Mouse (Mus musculus) kidney, embryonic 16.5 days (tissue): Measurements from ENCODE around the gene Maml2. TPM values are rescaled to one million over a fixed set of nuclear protein-coding genes. Genes with fewer than 3 reads are reported as not detected.
A peak's percentile ranks its signal among the peaks of the same experiment; 100 is the strongest.

Experiments used
- ATAC-seq: fragments of 200-750 bp; cut with Nextera tagmentation; 2 replicates; pipeline ENCODE4 v1.8.0; 2017; ENCODE audit warnings: moderate TSS enrichment; ENCODE audit not compliant: low FRiP score, low TSS enrichment
- H3K27ac ChIP-seq: fragments of 300-500 bp; sonication (generic); 2 replicates; pipeline ENCODE4 v1.5.1; 2014; ENCODE audit warnings: low read length
- H3K27me3 ChIP-seq: fragments of 300-500 bp; sonication (generic); 2 replicates; pipeline ENCODE4 v1.6.1; 2014; ENCODE audit warnings: low read length, control low read depth, mixed read lengths; ENCODE audit not compliant: insufficient read depth
- H3K36me3 ChIP-seq: fragments of 300-500 bp; sonication (generic); 2 replicates; pipeline ENCODE4 v1.6.1; 2014; ENCODE audit warnings: low read length, control low read depth, mixed read lengths; ENCODE audit not compliant: insufficient read depth
- H3K4me1 ChIP-seq: fragments of 300-500 bp; sonication (generic); 2 replicates; pipeline ENCODE4 v1.6.1; 2014; ENCODE audit warnings: low read length, control low read depth, mixed read lengths; ENCODE audit not compliant: insufficient read depth
- H3K4me2 ChIP-seq: fragments of 300-500 bp; sonication (generic); replicated peaks from 2 replicates; pipeline ENCODE4 v1.6.1; 2014; ENCODE audit warnings: low read depth, low read length
- H3K4me3 ChIP-seq: fragments of 300-500 bp; sonication (generic); 2 replicates; pipeline ENCODE4 v1.5.1; 2014; ENCODE audit warnings: mild to moderate bottlenecking, low read length
- H3K9ac ChIP-seq: fragments of 300-500 bp; sonication (generic); replicated peaks from 2 replicates; pipeline ENCODE4 v1.6.1; 2014; ENCODE audit warnings: low read length
- H3K9me3 ChIP-seq: fragments of 300-500 bp; sonication (generic); 2 replicates; pipeline ENCODE4 v1.6.1; 2016; ENCODE audit warnings: low read length, control low read depth
- WGBS: fragments of 180-500 bp; shearing (Covaris S2); extraction: QIAGEN DNeasy Blood & Tissue Kit; methylation state at CpG from one replicate; pipeline ENCODE4 v1.1.7; 2014; 5-methylcytosine and 5-hydroxymethylcytosine counted together
- polyA plus RNA-seq: library from polyadenylated mRNA; unstranded; fragments of >200 nt; fragmentation: Nextera tagmentation; extraction: Ambion mirVana; gene quantifications from 2 replicates; pipeline ENCODE4 v1.2.1, GENCODE M21; 2015

Maml2 gene
- polyA plus RNA-seq, 1 experiment from 2014 or later = 10.0 TPM

DNA sequence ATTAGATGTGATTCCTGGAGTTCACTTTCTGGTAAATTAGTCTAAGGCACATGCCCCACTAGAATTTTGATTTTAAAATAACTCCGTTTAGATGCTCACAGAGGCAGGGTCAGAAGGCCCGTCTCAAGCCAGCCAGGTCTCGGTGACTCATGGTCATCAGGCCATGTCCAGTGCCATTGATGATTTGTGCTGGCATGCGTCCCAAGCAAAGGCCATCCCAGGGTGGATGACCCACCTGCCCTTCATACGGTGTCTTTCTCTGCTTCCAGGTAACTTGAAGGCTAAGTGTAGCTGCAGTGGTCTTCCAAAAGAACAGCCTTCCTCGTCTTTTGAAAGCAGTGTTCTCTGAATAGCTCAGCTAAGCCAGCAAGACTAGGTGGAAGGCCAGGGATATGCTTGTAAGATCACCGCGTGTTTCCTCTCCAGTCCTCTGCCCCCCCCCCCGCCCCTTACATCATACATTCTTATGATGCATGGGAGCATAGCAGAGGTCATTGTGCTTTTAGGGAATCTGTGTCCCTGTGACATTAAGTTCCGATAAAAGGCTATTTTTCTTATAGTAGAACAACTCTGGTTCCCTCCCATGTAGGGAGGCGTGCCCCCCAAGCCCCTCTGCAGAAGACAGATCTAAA, 235.4 kb downstream of the Maml2 start:
- peaks cover 9% of the 10 kb centered on the region for H3K9me3 ChIP-seq
- 0 out of 2 replicates have a peak, but pooled peaks have one; percentile 35 for ATAC-seq
- 42% methylated on average over 11 of the region's 11 CpGs for WGBS

GRCm38 (mm10) chr9:13535803-13536202, 238.0 kb downstream of the Maml2 start:
- Histone ChIP-seq H3K4me1 (peaks cover 42% of the 10 kb centered on the region), H3K4me2 (no peak overlapping the region), H3K9ac (no peak overlapping the region), H3K27me3 (no peaks in the 10 kb centered on the region), H3K27ac (peak overlapping the region; percentile 4; the same call in 1 of the 2 replicates), H3K36me3 (0 out of 2 replicates have a peak, but pooled peaks cover 2% of the 10 kb centered on the region), H3K9me3 (peaks cover 9% of the 10 kb centered on the region), H3K4me3 (no peak overlapping the region)
- 69% methylated on average over 5 of the region's 5 CpGs for WGBS
- ATAC-seq = no peak

More for the DNA sequence above, 235.4 kb downstream of the Maml2 start:
- Histone ChIP-seq H3K4me2 (no peak overlapping the region), H3K4me1 (peaks cover 34% of the 10 kb centered on the region), H3K36me3 (0 out of 2 replicates have a peak, but pooled peaks cover 2% of the 10 kb centered on the region), H3K27me3 (no peaks in the 10 kb centered on the region), H3K9ac (no peak overlapping the region), H3K27ac (peak overlapping the region; percentile 22; the same call in 1 of the 2 replicates), H3K4me3 (no peak overlapping the region)

GRCm38 (mm10) chr9:13536419-13537261, 238.9 kb downstream of the Maml2 start:
- H3K27ac ChIP-seq = peak overlapping the region; percentile 48
- peaks cover 38% of the 10 kb centered on the region for H3K4me1 ChIP-seq
- no peak overlapping the region for H3K4me3 ChIP-seq
- H3K9me3 ChIP-seq = peaks cover 9% of the 10 kb centered on the region
- peak; percentile 29; the same call in 1 of the 2 replicates for ATAC-seq
- H3K9ac ChIP-seq = no peak overlapping the region
- H3K36me3 ChIP-seq = 0 out of 2 replicates have a peak, but pooled peaks cover 2% of the 10 kb centered on the region
- no peaks in the 10 kb centered on the region for H3K27me3 ChIP-seq
- peak overlapping the region; percentile 29; the same call in 1 of the 2 replicates for H3K4me2 ChIP-seq
- 36% methylated on average over 12 of the region's 12 CpGs for WGBS

GRCm38 (mm10) chr9:13538200-13538599, 240.4 kb downstream of the Maml2 start:
- H3K4me1 ChIP-seq = peaks cover 38% of the 10 kb centered on the region
- H3K27me3 ChIP-seq = no peaks in the 10 kb centered on the region
- no peak overlapping the region for H3K9ac ChIP-seq
- H3K9me3 ChIP-seq = peaks cover 9% of the 10 kb centered on the region
- no peak overlapping the region for H3K4me2 ChIP-seq
- H3K27ac ChIP-seq = no peak overlapping the region
- no peak for ATAC-seq
- 0 out of 2 replicates have a peak, but pooled peaks cover 2% of the 10 kb centered on the region for H3K36me3 ChIP-seq
- WGBS = 63% methylated on average over 7 of the region's 7 CpGs
- H3K4me3 ChIP-seq = no peak overlapping the region

DNA sequence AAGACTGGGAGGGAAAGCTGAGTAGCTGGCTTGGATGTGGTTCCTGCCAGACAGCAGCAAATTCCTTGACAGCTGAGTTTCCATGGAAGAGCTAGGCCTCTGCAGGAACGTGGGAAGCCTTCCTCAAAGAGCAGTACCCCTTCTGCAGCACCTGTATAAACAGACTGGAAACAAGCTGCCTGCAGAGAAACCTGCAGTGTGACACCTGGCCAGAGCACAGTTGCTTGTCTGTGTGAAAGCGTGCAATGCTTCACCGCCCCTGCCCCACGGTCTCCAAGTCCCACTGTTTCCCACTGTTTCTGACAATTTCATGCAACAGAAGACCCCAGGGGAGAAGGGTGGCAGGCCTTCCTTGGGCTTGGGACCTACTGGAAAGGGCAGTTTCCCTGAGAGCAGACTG, 241.8 kb downstream of the Maml2 start:
- Histone ChIP-seq H3K9ac (no peak overlapping the region), H3K27ac (peak overlapping the region; percentile 35; the same call in 1 of the 2 replicates), H3K4me2 (no peak overlapping the region), H3K4me3 (no peak overlapping the region), H3K27me3 (no peaks in the 10 kb centered on the region), H3K9me3 (peaks cover 4% of the 10 kb centered on the region; the same call in 1 of the 2 replicates), H3K4me1 (peaks cover 34% of the 10 kb centered on the region), H3K36me3 (0 out of 2 replicates have a peak, but pooled peaks cover 2% of the 10 kb centered on the region)
- ATAC-seq = peak; percentile 79
- WGBS = 35% methylated on average over 4 of the region's 4 CpGs

- H3K4me1 ChIP-seq = peaks cover 34% of the 10 kb centered on the region
- ATAC-seq = no peak
- H3K36me3 ChIP-seq = no peaks in the 10 kb centered on the region
- no peak overlapping the region for H3K4me3 ChIP-seq
- H3K4me2 ChIP-seq = no peak overlapping the region
- H3K27ac ChIP-seq = peak overlapping the region; percentile 42; the same call in 1 of the 2 replicates
- 92% methylated on average over 2 of the region's 2 CpGs for WGBS
- H3K9me3 ChIP-seq = no peaks in the 10 kb centered on the region
- no peaks in the 10 kb centered on the region for H3K27me3 ChIP-seq
- no peak overlapping the region for H3K9ac ChIP-seq
Observed at GRCm38 (mm10) chr9:13540227-13540626, 242.5 kb downstream of the Maml2 start.

GRCm38 (mm10) chr9:13540781-13541180, 243.0 kb downstream of the Maml2 start:
- no peak overlapping the region for H3K9ac ChIP-seq
- H3K36me3 ChIP-seq = no peaks in the 10 kb centered on the region
- no peak overlapping the region; the same call in 1 of the 2 replicates for H3K27ac ChIP-seq
- H3K4me1 ChIP-seq = peaks cover 34% of the 10 kb centered on the region
- no peak overlapping the region for H3K4me3 ChIP-seq
- ATAC-seq = no peak
- 17% methylated on average over 6 of the region's 6 CpGs for WGBS
- H3K9me3 ChIP-seq = no peaks in the 10 kb centered on the region
- H3K4me2 ChIP-seq = no peak overlapping the region
- no peaks in the 10 kb centered on the region for H3K27me3 ChIP-seq

DNA sequence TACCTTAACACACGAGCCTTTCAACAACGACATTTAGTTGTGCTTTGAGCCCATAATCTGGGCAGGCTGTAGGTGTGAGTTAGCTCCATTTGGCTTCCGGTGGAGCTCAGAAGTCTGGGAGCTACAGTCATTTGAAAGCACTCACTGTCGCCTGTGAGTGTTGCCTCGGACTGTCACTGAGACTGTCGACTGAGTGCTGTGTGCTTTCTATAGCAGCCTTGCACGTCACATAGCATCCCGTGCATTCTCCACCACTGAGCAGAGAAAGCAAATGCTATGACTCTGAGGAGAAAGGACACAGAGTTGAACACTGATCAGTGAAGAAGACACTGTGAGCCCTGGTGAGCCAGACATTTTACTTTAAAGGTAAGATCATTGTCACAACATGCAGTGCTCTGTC, 245.4 kb downstream of the Maml2 start:
- H3K27ac ChIP-seq = no peak overlapping the region
- no peak overlapping the region for H3K4me2 ChIP-seq
- H3K27me3 ChIP-seq = no peaks in the 10 kb centered on the region
- no peaks in the 10 kb centered on the region for H3K9me3 ChIP-seq
- 40% methylated on average over 8 of the region's 8 CpGs for WGBS
- no peak overlapping the region for H3K4me3 ChIP-seq
- peaks cover 18% of the 10 kb centered on the region for H3K4me1 ChIP-seq
- H3K36me3 ChIP-seq = no peaks in the 10 kb centered on the region
- H3K9ac ChIP-seq = no peak overlapping the region
- no peak for ATAC-seq

DNA sequence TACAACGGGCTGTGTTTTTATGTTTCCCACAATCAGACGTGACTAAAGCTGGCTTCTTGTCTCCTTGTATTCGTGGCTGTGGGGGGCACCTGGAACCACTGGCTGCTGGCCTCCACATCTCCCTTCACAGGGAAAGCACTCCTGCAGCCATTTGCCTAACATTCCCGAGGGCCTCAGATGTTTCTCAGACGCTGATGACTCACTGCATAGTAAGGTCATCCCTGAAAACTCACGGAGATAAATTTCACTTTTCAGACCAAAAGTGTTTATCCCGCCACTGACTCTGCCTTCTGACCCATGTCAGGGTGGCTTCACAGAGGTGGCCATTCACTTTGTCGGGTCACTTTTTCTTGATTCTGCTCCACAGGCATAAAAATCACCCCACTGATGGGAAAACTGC, 246.4 kb downstream of the Maml2 start:
- H3K9me3 ChIP-seq = no peaks in the 10 kb centered on the region
- H3K9ac ChIP-seq = no peak overlapping the region
- H3K27me3 ChIP-seq = no peaks in the 10 kb centered on the region
- 29% methylated on average over 8 of the region's 8 CpGs for WGBS
- H3K27ac ChIP-seq = no peak overlapping the region
- H3K4me3 ChIP-seq = no peak overlapping the region
- no peaks in the 10 kb centered on the region for H3K36me3 ChIP-seq
- ATAC-seq = no peak
- no peak overlapping the region for H3K4me2 ChIP-seq
- H3K4me1 ChIP-seq = peaks cover 16% of the 10 kb centered on the region
